Mouse (Mus musculus) erythroblast, embryonic 14.5 days (primary cell): ENCODE data around the gene Ptpn7.

Source experiments
- GATA1 ChIP-seq: IDR thresholded peaks from 2 replicates; pipeline ENCODE4 v1.6.1; 2012; ENCODE audit warnings: low read length, inconsistent platforms, mixed read lengths
- TAL1 ChIP-seq: IDR thresholded peaks from 3 replicates; pipeline ENCODE4 v1.6.1; 2012; ENCODE audit warnings: low read length, inconsistent platforms, mixed read lengths

GRCm38 (mm10) chr1:135131560-135131959 is 940 bp upstream of the Ptpn7 start:
- TF ChIP-seq GATA1: no peak
- no peak for TF ChIP-seq TAL1
